Mouse (Mus musculus) heart, embryonic 15.5 days (tissue): Measurements from ENCODE around the gene D5Ertd579e. TPM values are rescaled to one million over a fixed set of nuclear protein-coding genes. Genes with fewer than 3 reads are reported as not detected.

ENCODE experiments used
- ATAC-seq: fragments of 200-750 bp; cut with Nextera tagmentation; replicated peaks from 2 replicates; pipeline ENCODE4 v1.8.0; 2017; ENCODE audit warnings: low read depth, moderate TSS enrichment; ENCODE audit not compliant: insufficient number of reproducible peaks, insufficient read depth, low FRiP score
- H3K27ac ChIP-seq: fragments of 300-500 bp; sonication (generic); 2 replicates; pipeline ENCODE4 v1.5.1; 2015; ENCODE audit warnings: mild to moderate bottlenecking, inconsistent platforms
- H3K27me3 ChIP-seq: fragments of 300-500 bp; sonication (generic); 2 replicates; pipeline ENCODE4 v1.6.1; 2015; ENCODE audit warnings: inconsistent platforms
- H3K36me3 ChIP-seq: fragments of 300-500 bp; sonication (generic); 2 replicates; pipeline ENCODE4 v1.6.1; 2015; ENCODE audit warnings: mild to moderate bottlenecking, inconsistent platforms
- H3K4me1 ChIP-seq: fragments of 300-500 bp; sonication (generic); replicated peaks from 2 replicates; pipeline ENCODE4 v1.6.1; 2015; ENCODE audit warnings: inconsistent platforms
- H3K4me2 ChIP-seq: fragments of 300-500 bp; sonication (generic); 2 replicates; pipeline ENCODE4 v1.6.1; 2015; ENCODE audit warnings: inconsistent platforms, mild to moderate bottlenecking, moderate library complexity
- H3K4me3 ChIP-seq: fragments of 300-500 bp; sonication (generic); 2 replicates; pipeline ENCODE4 v1.5.1; 2015; ENCODE audit warnings: mild to moderate bottlenecking, inconsistent platforms
- H3K9ac ChIP-seq: fragments of 300-500 bp; sonication (generic); 2 replicates; pipeline ENCODE4 v1.6.1; 2015; ENCODE audit warnings: mild to moderate bottlenecking, inconsistent platforms
- H3K9me3 ChIP-seq: fragments of 300-500 bp; sonication (generic); replicated peaks from 2 replicates; pipeline ENCODE4 v1.6.1; 2016; ENCODE audit warnings: inconsistent platforms
- WGBS: fragments of 180-500 bp; shearing (Covaris S2); methylation state at CpG from one replicate; pipeline ENCODE4 v1.1.7; 2015; ENCODE audit warnings: mixed read lengths; 5-methylcytosine and 5-hydroxymethylcytosine counted together
- polyA plus RNA-seq: library from polyadenylated mRNA; unstranded; fragments of >200 nt; fragmentation: Nextera tagmentation; extraction: Ambion mirVana; gene quantifications from 2 replicates; pipeline ENCODE4 v1.2.1, GENCODE M21; 2015

The D5Ertd579e gene
- polyA plus RNA-seq, 1 experiment from 2014 or later, result 23.2 TPM

GRCm38 (mm10) chr5:36700939-36701620 lies 5.3 kb upstream of the D5Ertd579e start:
- 50% methylated on average over 6 of the region's 6 CpGs for WGBS
- no peaks in the 10 kb centered on the region for H3K9me3 ChIP-seq
- peaks cover 29% of the 10 kb centered on the region for H3K4me1 ChIP-seq
- H3K4me3 ChIP-seq, result no peak overlapping the region
- ATAC-seq, result no peak; the same call in 1 of the 2 replicates
- 0 out of 2 replicates have a peak overlapping the region, but pooled peaks have one; percentile 20 for H3K9ac ChIP-seq
- H3K27me3 ChIP-seq, result no peaks in the 10 kb centered on the region
- H3K36me3 ChIP-seq, result no peaks in the 10 kb centered on the region
- peak overlapping the region; percentile 35 for H3K4me2 ChIP-seq
- H3K27ac ChIP-seq, result peak overlapping the region; percentile 52

GRCm38 (mm10) chr5:36698689-36699088 lies 2.9 kb upstream of the D5Ertd579e start:
- Histone ChIP-seq H3K27me3 (no peaks in the 10 kb centered on the region), H3K36me3 (no peaks in the 10 kb centered on the region), H3K4me1 (peaks cover 38% of the 10 kb centered on the region), H3K27ac (no peak overlapping the region), H3K4me2 (no peak overlapping the region), H3K9ac (no peak overlapping the region), H3K4me3 (no peak overlapping the region), H3K9me3 (no peaks in the 10 kb centered on the region)
- WGBS, result 59% methylated on average over 5 of the region's 5 CpGs
- ATAC-seq, result no peak

- H3K27me3 ChIP-seq, result no peaks in the 10 kb centered on the region
- no peak for ATAC-seq
- WGBS, result 81% methylated on average over 7 of the region's 7 CpGs
- H3K9ac ChIP-seq, result no peak overlapping the region
- peaks cover 43% of the 10 kb centered on the region for H3K4me1 ChIP-seq
- H3K4me2 ChIP-seq, result no peak overlapping the region
- no peaks in the 10 kb centered on the region for H3K9me3 ChIP-seq
- H3K4me3 ChIP-seq, result no peak overlapping the region
- H3K36me3 ChIP-seq, result no peaks in the 10 kb centered on the region
- no peak overlapping the region for H3K27ac ChIP-seq
Measured at GRCm38 (mm10) chr5:36698067-36698670, 2.3 kb upstream of the D5Ertd579e start.

- H3K4me1 ChIP-seq, result peaks cover 44% of the 10 kb centered on the region
- H3K4me3 ChIP-seq, result peak overlapping the region; percentile 81
- no peaks in the 10 kb centered on the region for H3K36me3 ChIP-seq
- 71% methylated on average over 11 of the region's 11 CpGs for WGBS
- H3K27ac ChIP-seq, result peak overlapping the region; percentile 95
- H3K9me3 ChIP-seq, result no peaks in the 10 kb centered on the region
- H3K4me2 ChIP-seq, result peak overlapping the region; percentile 89
- no peaks in the 10 kb centered on the region for H3K27me3 ChIP-seq
- H3K9ac ChIP-seq, result peak overlapping the region; percentile 64; the same call in 1 of the 2 replicates
- ATAC-seq, result no peak
Measured at GRCm38 (mm10) chr5:36696504-36697300, 878 bp upstream of the D5Ertd579e start.

- Histone ChIP-seq H3K4me2 (peak overlapping the region; percentile 89), H3K27ac (peak overlapping the region; percentile 95), H3K4me3 (peak overlapping the region; percentile 81), H3K9ac (peak overlapping the region; percentile 88), H3K4me1 (peaks cover 34% of the 10 kb centered on the region), H3K36me3 (no peaks in the 10 kb centered on the region), H3K9me3 (no peaks in the 10 kb centered on the region), H3K27me3 (no peaks in the 10 kb centered on the region)
- 3% methylated on average over 14 of the region's 14 CpGs for WGBS
- no peak for ATAC-seq
Measured at GRCm38 (mm10) chr5:36695005-36695404, 819 bp downstream of the D5Ertd579e start.

GRCm38 (mm10) chr5:36693651-36694050 lies 2.2 kb downstream of the D5Ertd579e start:
- H3K9me3 ChIP-seq, result no peaks in the 10 kb centered on the region
- H3K9ac ChIP-seq, result no peak overlapping the region
- no peak overlapping the region; the same call in 1 of the 2 replicates for H3K4me2 ChIP-seq
- no peak for ATAC-seq
- 74% methylated on average over 2 of the region's 2 CpGs for WGBS
- no peak overlapping the region for H3K27ac ChIP-seq
- no peaks in the 10 kb centered on the region for H3K27me3 ChIP-seq
- peaks cover 32% of the 10 kb centered on the region for H3K4me1 ChIP-seq
- no peaks in the 10 kb centered on the region for H3K36me3 ChIP-seq
- no peak overlapping the region for H3K4me3 ChIP-seq

GRCm38 (mm10) chr5:36691423-36691822 lies 4.4 kb downstream of the D5Ertd579e start:
- no peak overlapping the region for H3K4me3 ChIP-seq
- peaks cover 7% of the 10 kb centered on the region; the same call in 1 of the 2 replicates for H3K36me3 ChIP-seq
- no peaks in the 10 kb centered on the region for H3K27me3 ChIP-seq
- H3K27ac ChIP-seq, result no peak overlapping the region
- peaks cover 25% of the 10 kb centered on the region for H3K4me1 ChIP-seq
- H3K4me2 ChIP-seq, result no peak overlapping the region
- H3K9me3 ChIP-seq, result no peaks in the 10 kb centered on the region
- no peak overlapping the region for H3K9ac ChIP-seq
- WGBS, result 30% methylated on average over 1 of the region's 1 CpGs
- no peak for ATAC-seq

- Histone ChIP-seq H3K9ac (no peak overlapping the region), H3K36me3 (peaks cover 7% of the 10 kb centered on the region; the same call in 1 of the 2 replicates), H3K9me3 (no peaks in the 10 kb centered on the region), H3K27me3 (no peaks in the 10 kb centered on the region), H3K4me2 (no peak overlapping the region), H3K27ac (no peak overlapping the region), H3K4me3 (no peak overlapping the region), H3K4me1 (peaks cover 6% of the 10 kb centered on the region)
- 88% methylated on average over 4 of the region's 4 CpGs for WGBS
- ATAC-seq, result no peak
Measured at GRCm38 (mm10) chr5:36685170-36685569, 10.7 kb downstream of the D5Ertd579e start.

GRCm38 (mm10) chr5:36683586-36683985 lies 12.2 kb downstream of the D5Ertd579e start:
- ATAC-seq, result no peak
- H3K27me3 ChIP-seq, result no peaks in the 10 kb centered on the region
- peaks cover 7% of the 10 kb centered on the region; the same call in 1 of the 2 replicates for H3K36me3 ChIP-seq
- H3K4me3 ChIP-seq, result no peak overlapping the region
- H3K4me2 ChIP-seq, result no peak overlapping the region
- 74% methylated on average over 1 of the region's 1 CpGs for WGBS
- no peak overlapping the region for H3K9ac ChIP-seq
- H3K4me1 ChIP-seq, result peaks cover 15% of the 10 kb centered on the region
- no peaks in the 10 kb centered on the region for H3K9me3 ChIP-seq
- H3K27ac ChIP-seq, result no peak overlapping the region

- H3K27ac ChIP-seq, result peak overlapping the region; percentile 6; the same call in 1 of the 2 replicates
- no peaks in the 10 kb centered on the region for H3K36me3 ChIP-seq
- no peak overlapping the region for H3K4me2 ChIP-seq
- no peaks in the 10 kb centered on the region for H3K27me3 ChIP-seq
- H3K4me3 ChIP-seq, result no peak overlapping the region
- no peaks in the 10 kb centered on the region for H3K9me3 ChIP-seq
- H3K9ac ChIP-seq, result no peak overlapping the region
- H3K4me1 ChIP-seq, result peaks cover 17% of the 10 kb centered on the region
- no peak for ATAC-seq
Measured at GRCm38 (mm10) chr5:36681219-36681618, 14.6 kb downstream of the D5Ertd579e start.

GRCm38 (mm10) chr5:36679918-36680598 lies 15.8 kb downstream of the D5Ertd579e start:
- WGBS, result 71% methylated on average over 4 of the region's 4 CpGs

More at GRCm38 (mm10) chr5:36679918-36680598, 15.8 kb downstream of the D5Ertd579e start:
- no peak for ATAC-seq
- Histone ChIP-seq H3K27ac (no peak overlapping the region), H3K27me3 (no peaks in the 10 kb centered on the region), H3K4me1 (peaks cover 17% of the 10 kb centered on the region), H3K9ac (no peak overlapping the region), H3K9me3 (no peaks in the 10 kb centered on the region), H3K4me2 (no peak overlapping the region), H3K36me3 (no peaks in the 10 kb centered on the region), H3K4me3 (no peak overlapping the region)
